Mouse (Mus musculus) heart, adult 18-20 months (tissue): ENCODE measurements at regions not wholly inside any gene's neighbourhood (a gene's known extent, or its start where the extent isn't known, plus 50 kb on each side); places are given as distances from the start of the nearest gene placed in this dataset.
"Not testable (repeated sequence)": the region's sequence is repeated elsewhere in the genome, so short reads cannot be mapped to it uniquely, and the experiment has no call there.

Experiments
- DNase-seq, 2 experiments: peaks; one replicate each; pipeline ENCODE4 v3.0.0; 2021 to 2022; ENCODE audit warnings: mixed read lengths in 1 of 2

- DNase-seq, result no peak
These were observed 56.0 kb downstream of the Ccdc71l start for GRCm38 (mm10) chr12:32434506-32435002.

GRCm38 (mm10) chr12:32435126-32435525, 56.6 kb downstream of the Ccdc71l start:
- DNase-seq, result peak in 1 of 2 experiments; percentile 6

GRCm38 (mm10) chr12:32438209-32438608, 59.7 kb downstream of the Ccdc71l start:
- no peak for DNase-seq

GRCm38 (mm10) chr12:32444770-32445169, 66.3 kb downstream of the Ccdc71l start:
- no peak for DNase-seq

DNA sequence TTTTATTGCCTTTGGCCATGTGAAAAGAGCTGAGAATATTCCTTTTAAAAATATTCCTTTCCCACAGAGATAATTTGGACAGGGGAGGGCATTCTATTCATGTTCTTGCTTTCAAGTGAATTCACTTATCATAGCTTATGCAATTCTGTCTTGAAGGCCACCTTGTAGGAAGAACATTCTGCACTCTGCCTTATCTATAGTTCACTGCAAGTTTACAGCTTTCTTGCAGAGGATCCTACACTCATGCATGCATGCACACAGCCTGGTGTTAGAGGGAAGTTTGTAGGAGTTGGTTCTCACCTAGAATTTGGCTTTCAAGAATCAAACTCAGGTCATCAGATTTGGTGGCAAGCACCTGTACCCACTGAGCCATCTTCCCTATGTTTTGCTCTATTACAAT, 67.4 kb downstream of the Ccdc71l start:
- no peak for DNase-seq

DNA sequence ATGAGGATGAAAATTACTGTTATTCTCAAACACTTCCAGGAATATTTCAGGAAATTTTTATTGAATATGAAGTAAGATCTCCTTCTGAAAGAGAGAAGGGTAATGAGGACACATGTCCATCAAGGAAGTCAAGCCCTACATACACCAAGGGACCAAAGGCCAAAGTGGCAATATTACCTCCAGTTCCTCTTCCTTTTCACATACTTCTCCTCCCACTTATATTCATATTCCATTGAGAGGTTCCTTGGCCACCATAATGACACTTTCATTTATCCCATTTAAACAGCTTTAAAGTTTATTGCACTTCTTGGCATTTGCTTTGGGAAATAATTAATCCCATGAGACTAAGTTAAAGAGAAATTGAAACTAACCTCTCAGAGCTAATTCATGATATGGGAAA, 70.9 kb downstream of the Ccdc71l start:
- DNase-seq, result no peak

- no peak for DNase-seq
These were observed 72.7 kb downstream of the Ccdc71l start for GRCm38 (mm10) chr12:32451226-32451625.

- peak; percentile 59 to 66 for DNase-seq
These were observed 76.3 kb downstream of the Ccdc71l start for GRCm38 (mm10) chr12:32454794-32455193.

- not testable (repeated sequence) for DNase-seq
These were observed 76.7 kb downstream of the Ccdc71l start for GRCm38 (mm10) chr12:32455231-32455630.

DNA sequence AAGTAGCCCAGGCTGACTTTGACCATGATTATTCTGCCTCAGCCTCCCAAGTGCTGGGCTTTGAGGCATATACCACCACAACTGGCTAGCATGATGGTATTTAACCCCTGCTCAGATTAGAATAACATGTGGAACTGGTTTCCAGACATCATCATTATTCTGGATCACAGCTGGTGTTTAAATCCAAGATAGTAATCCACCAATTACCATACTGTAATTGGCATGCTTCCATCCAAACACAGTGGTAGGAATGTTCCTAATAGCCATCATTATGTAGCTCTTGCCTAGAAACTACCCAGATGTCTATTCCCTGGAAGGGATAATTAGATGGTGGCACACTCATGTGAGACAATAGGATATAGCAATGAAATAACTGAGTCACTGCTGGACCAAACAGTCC, 77.4 kb downstream of the Ccdc71l start:
- DNase-seq, result no peak

- DNase-seq, result no peak
These were observed 78.3 kb downstream of the Ccdc71l start for GRCm38 (mm10) chr12:32456796-32457195.

- no peak for DNase-seq
These were observed 79.9 kb downstream of the Ccdc71l start for GRCm38 (mm10) chr12:32458386-32458785.

DNA sequence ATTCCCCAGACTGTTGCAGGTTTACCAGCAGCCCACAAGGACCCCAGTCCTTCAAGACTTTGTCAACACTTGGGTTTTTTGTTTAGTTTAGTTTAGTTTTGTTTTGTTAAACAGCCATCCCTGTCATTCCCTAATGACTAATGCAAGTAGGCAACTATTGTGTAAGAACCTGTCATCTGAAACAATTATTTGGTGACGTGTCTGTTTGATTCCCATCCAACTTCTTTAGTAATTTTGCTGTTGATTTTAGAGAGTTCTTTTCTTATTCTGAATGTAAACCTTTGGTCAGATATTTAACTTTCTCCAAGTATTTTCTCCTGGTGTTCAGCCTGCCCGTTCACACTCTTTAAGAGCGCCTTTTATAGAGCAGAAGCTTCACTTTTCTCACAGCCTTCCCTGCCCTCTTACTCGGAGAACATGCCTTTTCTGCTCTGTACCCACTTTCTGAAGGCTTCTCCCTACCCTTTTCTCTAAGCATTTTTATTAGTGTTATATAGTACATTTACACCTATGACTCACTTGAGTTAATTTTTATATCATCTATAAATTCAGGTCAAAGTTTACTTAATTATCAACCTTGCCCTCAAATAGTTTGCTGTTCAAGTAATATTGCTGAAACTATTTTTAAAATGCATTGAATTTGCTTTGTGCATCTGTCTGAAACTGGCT, 82.0 kb downstream of the Ccdc71l start:
- DNase-seq, result no peak

GRCm38 (mm10) chr12:32465371-32465770, 86.9 kb downstream of the Ccdc71l start:
- DNase-seq, result peak; percentile 40 to 62

DNA sequence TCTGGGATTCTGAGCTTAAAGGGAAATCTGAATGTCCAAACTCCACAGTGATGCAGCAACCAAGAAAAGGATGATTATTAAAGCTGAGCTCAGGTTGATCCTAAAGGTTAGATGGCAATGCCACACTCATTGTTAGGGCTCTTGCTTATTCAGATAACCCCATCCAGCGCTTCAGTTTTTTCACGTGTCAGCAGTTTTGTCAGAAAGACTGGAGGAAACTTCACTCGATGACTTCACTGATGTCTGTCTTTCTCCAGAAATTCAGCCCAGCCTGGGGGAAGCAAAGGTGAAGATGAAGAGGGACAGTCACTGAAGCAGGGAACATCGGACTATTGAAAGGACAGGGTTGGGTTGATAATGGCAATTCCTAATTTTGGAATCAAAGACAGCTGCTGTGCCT, 91.4 kb downstream of the Ccdc71l start:
- no peak for DNase-seq

DNA sequence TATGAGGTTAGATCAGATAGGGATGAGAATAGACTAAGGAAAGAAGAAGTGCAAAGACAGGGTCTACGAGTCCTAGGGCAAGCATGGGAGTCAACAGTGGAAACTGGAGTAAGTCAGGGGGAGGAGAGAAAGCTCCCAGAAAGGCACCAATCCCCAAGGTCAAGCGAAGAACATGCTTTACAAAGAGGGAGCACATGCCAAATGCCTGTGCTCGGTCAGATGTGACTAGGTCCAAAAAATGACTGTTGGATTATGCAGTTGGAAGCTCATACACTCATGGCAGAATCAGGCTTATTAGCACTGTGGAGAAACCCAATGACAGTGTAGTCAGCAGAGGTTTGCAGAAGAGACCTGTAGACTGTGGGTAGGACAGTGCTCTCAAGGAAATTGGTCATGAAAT, 100.9 kb downstream of the Ccdc71l start:
- DNase-seq, result no peak

- DNase-seq, result no peak
These were observed 101.8 kb downstream of the Ccdc71l start for GRCm38 (mm10) chr12:32480268-32480667.

DNA sequence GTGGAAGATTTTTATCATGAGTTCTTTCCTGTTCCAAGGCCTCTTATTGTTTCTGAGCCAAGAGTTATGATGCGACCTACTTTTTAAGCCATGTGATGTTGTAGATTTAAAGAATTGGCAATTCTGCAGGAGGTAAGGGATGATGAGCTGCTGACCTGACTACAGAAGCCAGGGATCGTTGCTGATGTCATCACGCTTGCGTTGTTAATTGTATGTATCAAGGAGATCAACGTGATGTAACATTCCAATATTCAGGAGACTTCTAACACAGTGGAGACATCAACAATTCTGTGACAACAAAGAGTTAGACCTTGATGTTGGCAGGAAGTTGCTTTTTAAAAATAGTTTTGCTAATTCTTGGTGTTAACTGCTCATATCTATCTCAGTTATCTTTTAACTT, 102.5 kb downstream of the Ccdc71l start:
- DNase-seq, result no peak

GRCm38 (mm10) chr12:32482343-32482742, 103.8 kb downstream of the Ccdc71l start:
- no peak for DNase-seq

DNA sequence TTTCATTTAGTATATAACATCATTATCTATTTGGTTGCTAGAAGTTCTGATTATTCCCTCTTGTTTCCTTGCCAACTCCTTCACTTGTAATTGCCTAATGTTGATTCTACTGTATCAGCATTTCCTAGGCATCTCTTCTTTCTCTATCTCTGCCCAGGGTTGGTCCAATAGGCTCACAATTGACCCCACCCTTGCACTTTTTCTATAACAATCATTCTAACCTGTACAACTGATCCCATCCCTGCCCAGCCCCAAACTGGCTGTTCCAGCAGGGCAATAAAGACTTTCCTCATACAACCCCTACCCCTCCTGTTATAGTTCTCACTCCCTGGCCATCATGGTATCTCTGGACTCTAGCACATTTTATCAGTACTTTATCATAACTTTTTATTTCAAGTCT, 104.3 kb downstream of the Ccdc71l start:
- DNase-seq, result no peak

DNA sequence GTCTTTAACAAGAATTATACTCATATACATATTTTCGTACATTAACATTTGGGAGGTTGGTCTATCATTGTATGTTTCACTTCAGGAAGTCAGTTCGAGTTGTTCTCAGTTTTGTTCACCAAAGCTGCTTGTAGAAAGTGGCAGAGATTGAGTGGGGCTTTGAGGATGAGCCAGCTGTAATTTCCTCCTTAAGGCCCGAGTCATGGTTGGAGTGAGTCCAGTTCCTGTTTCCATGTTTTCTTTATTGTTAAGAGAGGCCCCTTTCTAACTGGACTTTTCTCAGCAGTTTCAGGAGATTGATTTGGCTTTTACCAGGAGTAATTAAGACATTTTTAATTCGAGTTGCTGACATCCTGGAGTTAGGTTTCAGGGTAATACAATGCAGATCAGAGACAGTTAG, 107.7 kb downstream of the Ccdc71l start:
- DNase-seq, result peak in 1 of 2 experiments; percentile 17

GRCm38 (mm10) chr12:32486729-32487128, 108.2 kb downstream of the Ccdc71l start:
- no peak for DNase-seq

DNA sequence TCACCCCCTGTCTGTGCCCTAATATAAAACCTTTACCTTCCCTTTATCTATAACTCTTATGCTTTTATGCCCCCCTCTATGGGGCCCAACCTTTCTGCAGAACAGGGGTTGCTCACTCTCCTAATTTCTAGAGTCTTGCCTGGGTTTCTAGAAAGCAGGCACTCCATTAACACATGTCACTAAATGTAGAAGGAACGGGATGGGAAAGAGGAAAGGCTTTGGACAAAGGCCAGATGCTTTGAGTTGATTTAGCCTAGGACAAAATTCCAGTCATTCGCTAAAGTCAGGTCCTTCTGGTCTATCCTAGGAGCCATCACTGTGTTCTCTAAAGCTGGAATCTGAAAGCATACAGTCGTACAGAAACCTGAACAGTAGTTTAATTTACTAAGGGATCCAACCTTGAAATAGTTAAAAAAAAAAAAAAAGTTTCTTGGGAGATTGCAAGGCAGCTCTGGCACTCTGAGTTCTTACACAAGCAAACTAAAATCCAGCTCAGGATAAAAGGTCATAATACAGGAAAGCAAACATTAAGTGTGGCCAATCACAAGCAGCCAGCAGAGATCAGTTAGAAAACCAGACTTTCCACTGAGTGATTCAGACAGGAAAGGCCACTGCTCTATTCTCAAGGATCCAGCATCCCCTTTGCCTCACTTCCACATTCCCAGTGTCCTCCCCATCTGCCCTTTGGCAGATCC, 109.5 kb downstream of the Ccdc71l start:
- DNase-seq, result peak; percentile 25 to 43

DNA sequence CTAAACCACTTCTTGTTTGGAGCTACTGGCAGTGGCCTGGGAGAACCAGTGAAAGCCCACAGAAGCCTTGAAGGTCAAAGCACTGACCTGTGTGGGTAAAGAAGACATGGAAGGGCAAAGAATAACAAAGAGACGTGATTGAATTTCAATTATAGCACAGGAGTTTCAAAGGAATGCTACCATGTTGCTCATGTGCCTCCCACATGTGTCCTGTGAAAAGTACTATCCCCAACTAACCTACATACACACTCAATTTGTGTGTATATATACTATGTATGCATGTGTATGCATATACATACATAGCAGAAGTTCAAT, 110.0 kb downstream of the Ccdc71l start:
- DNase-seq, result no peak
